Mouse (Mus musculus) CH12F3 (cell line): ENCODE data around the gene Psmd3.
"Not testable (repeated sequence)": the region's sequence is repeated elsewhere in the genome, so short reads cannot be mapped to it uniquely, and the experiment has no call there.

Source experiments
- in situ Hi-C: fragments of 300-500 bp; cut with MboI; formaldehyde crosslinking; loops from 2 replicates; pipeline ENCODE4 v1.14.3; 2020; ENCODE audit warnings: low sequenced_read_pairs

The Psmd3 gene

GRCm38 (mm10) chr11:98686976-98687375 is 4.6 kb downstream of the Psmd3 start:
- in situ Hi-C loops = no loop called here

- in situ Hi-C loops = no loop called here
Measured at GRCm38 (mm10) chr11:98688009-98688408, 5.7 kb downstream of the Psmd3 start.

GRCm38 (mm10) chr11:98693201-98693600 is 10.8 kb downstream of the Psmd3 start:
- in situ Hi-C loops = no loop called here

- in situ Hi-C loops = no loop called here
Measured at GRCm38 (mm10) chr11:98693746-98694145, 11.4 kb downstream of the Psmd3 start.

- in situ Hi-C loops = no loop called here
Measured at GRCm38 (mm10) chr11:98694301-98694700, 11.9 kb downstream of the Psmd3 start.

GRCm38 (mm10) chr11:98695408-98695807 is 13.1 kb downstream of the Psmd3 start:
- in situ Hi-C loops = no loop called here

- in situ Hi-C loops = no loop called here
Measured at GRCm38 (mm10) chr11:98696454-98697216, 14.3 kb downstream of the Psmd3 start.

- in situ Hi-C loops = no loop called here
Measured at GRCm38 (mm10) chr11:98697225-98697624, 14.9 kb downstream of the Psmd3 start.

- in situ Hi-C loops = no loop called here
Measured at GRCm38 (mm10) chr11:98698849-98699640, 16.7 kb downstream of the Psmd3 start.

GRCm38 (mm10) chr11:98699911-98700310 is 17.6 kb downstream of the Psmd3 start:
- in situ Hi-C loops = loop anchor here (5.0 kb wide), 1 partner anchor 77 kb away; the partner anchor contains the start of gene Nr1d1

- in situ Hi-C loops = loop anchor here (5.0 kb wide), 1 partner anchor 76 kb away; the partner anchor contains the start of gene Nr1d1
Measured at GRCm38 (mm10) chr11:98701213-98701670, 18.9 kb downstream of the Psmd3 start, which contains the start of gene Csf3. TSS of gene Csf3 (plus strand) at chr11:98701263.

- in situ Hi-C loops = loop anchor here (5.0 kb wide), 1 partner anchor 75 kb away; the partner anchor contains the start of gene Nr1d1
Measured at GRCm38 (mm10) chr11:98702323-98702722, 20.0 kb downstream of the Psmd3 start.

- in situ Hi-C loops = no loop called here
Measured at GRCm38 (mm10) chr11:98705021-98705420, 22.7 kb downstream of the Psmd3 start.

- in situ Hi-C loops = no loop called here
Measured at GRCm38 (mm10) chr11:98707401-98708281, 25.3 kb downstream of the Psmd3 start.

- in situ Hi-C loops = no loop called here
Measured at GRCm38 (mm10) chr11:98708282-98708956, 26.1 kb downstream of the Psmd3 start.

GRCm38 (mm10) chr11:98709001-98709741 is 26.8 kb downstream of the Psmd3 start:
- in situ Hi-C loops = no loop called here

- in situ Hi-C loops = no loop called here
Measured at GRCm38 (mm10) chr11:98710416-98711045, 28.2 kb downstream of the Psmd3 start.

- in situ Hi-C loops = no loop called here
Measured at GRCm38 (mm10) chr11:98711046-98711434, 28.7 kb downstream of the Psmd3 start.

GRCm38 (mm10) chr11:98712009-98712408 is 29.7 kb downstream of the Psmd3 start:
- in situ Hi-C loops = not testable (repeated sequence)
